Comparison of ENCODE assay signal across 8 mouse cellular contexts in genomic region chr17:32284262-32285137, GRCm38 (mm10). TPM values are rescaled to one million over a fixed set of nuclear protein-coding genes. Genes with fewer than 3 reads are reported as not detected.
DNase-seq lines count a peak whose midpoint lies in the region; ATAC-seq and TF ChIP-seq lines count a peak whose summit lies in the region.

Gene Brd4, minus strand, starts transcription at chr17:32284722.

- no peaks in the 10 kb centered on the region for H3K36me3 ChIP-seq in heart, embryonic 11.5 days (ENCODE audit: control insufficient read depth, insufficient read depth, low read length)
- no peaks in the 10 kb centered on the region for H3K36me3 ChIP-seq in kidney, embryonic 16.5 days (ENCODE audit: insufficient read depth, low read length)
- no peaks in the 10 kb centered on the region for H3K36me3 ChIP-seq in liver, adult 2 months (ENCODE audit: control insufficient read depth, insufficient read depth, low read length)
- no peaks in the 10 kb centered on the region for H3K36me3 ChIP-seq in myocyte (ENCODE audit: control insufficient read depth, insufficient read depth)
- no peaks in the 10 kb centered on the region for H3K36me3 ChIP-seq in splenic B cell, adult 2 months (ENCODE audit: control insufficient read depth, insufficient read depth, low read length, poor library complexity, severe bottlenecking)

- peak within 1 kb of the TSS; percentile 99 for H3K27ac ChIP-seq in heart, embryonic 11.5 days (ENCODE audit: low read depth, low read length)
- peak within 1 kb of the TSS; percentile 99 for H3K27ac ChIP-seq in kidney, embryonic 16.5 days (ENCODE audit: low read length)
- peak within 1 kb of the TSS; percentile 93 for H3K27ac ChIP-seq in liver, adult 2 months (replicated peaks; ENCODE audit: insufficient read depth, low read depth, low read length)

- WGBS in heart, embryonic 11.5 days (ENCODE audit: insufficient replicate concordance) = under 1% methylated on average over 82 of the region's 100 CpGs
- WGBS in kidney, embryonic 16.5 days = under 1% methylated on average over 93 of the region's 100 CpGs
- WGBS in liver, adult 2 months = under 1% methylated on average over 100 of the region's 100 CpGs

- H3ac ChIP-seq in myocyte (ENCODE audit: control insufficient read depth, insufficient read length) = peak within 1 kb of the TSS; percentile 91

- peak within 1 kb of the TSS; percentile 82 for H3K4me2 ChIP-seq in heart, embryonic 11.5 days
- H3K4me2 ChIP-seq in kidney, embryonic 16.5 days (replicated peaks; ENCODE audit: low read depth, low read length) = peak within 1 kb of the TSS; percentile 57
- H3K4me2 ChIP-seq in myocyte (ENCODE audit: low read depth) = peak within 1 kb of the TSS; percentile 81

- peak within 1 kb of the TSS; percentile 96 for H3K9ac ChIP-seq in heart, embryonic 11.5 days (ENCODE audit: low read depth, low read length)
- H3K9ac ChIP-seq in kidney, embryonic 16.5 days (replicated peaks; ENCODE audit: low read length) = peak within 1 kb of the TSS; percentile 99
- peak within 1 kb of the TSS; percentile 99 for H3K9ac ChIP-seq in liver, adult 2 months (ENCODE audit: low read depth, low read length)

- peaks cover 23% of the 10 kb centered on the region for H3K79me2 ChIP-seq in liver, adult 2 months (ENCODE audit: control insufficient read depth, insufficient read depth, low read length)
- H3K79me2 ChIP-seq in myocyte (ENCODE audit: control insufficient read depth, insufficient read depth) = peaks cover 61% of the 10 kb centered on the region

- peak; percentile 91 for ATAC-seq in erythroblast, adult 5-6 weeks (replicated peaks; ENCODE audit: low FRiP score, poor library complexity, severe bottlenecking)
- ATAC-seq in heart, embryonic 11.5 days (replicated peaks; ENCODE audit: insufficient number of reproducible peaks, low FRiP score, low TSS enrichment) = peak; percentile 88
- ATAC-seq in kidney, embryonic 16.5 days (ENCODE audit: low FRiP score, low TSS enrichment) = peak; percentile 95

- peak; percentile 94 to 96 for DNase-seq in B cell, adult 2 months
- peak; percentile 95 for DNase-seq in brain, adult 2 months (ENCODE audit: low read depth, low spot score)
- peak; percentile 63 for DNase-seq in liver, adult 2 months (ENCODE audit: extremely low read depth, low read depth, low spot score)
- DNase-seq in splenic B cell, adult 2 months (ENCODE audit: low read depth, low spot score) = peak; percentile 89

- TF ChIP-seq CTCF in liver, adult 2 months (IDR thresholded peaks at IDR 0.05; ENCODE audit: low read depth, low read length) = no peak

- H3K4me1 ChIP-seq in heart, embryonic 11.5 days (ENCODE audit: control insufficient read depth, insufficient read depth, low read length) = peaks cover 8% of the 10 kb centered on the region
- peaks cover 28% of the 10 kb centered on the region for H3K4me1 ChIP-seq in kidney, embryonic 16.5 days (ENCODE audit: insufficient read depth, low read length)
- peaks cover 15% of the 10 kb centered on the region for H3K4me1 ChIP-seq in liver, adult 2 months (ENCODE audit: control insufficient read depth, insufficient read depth, low read length)

- H3K27me3 ChIP-seq in heart, embryonic 11.5 days (ENCODE audit: control insufficient read depth, insufficient read depth, low read length) = no peaks in the 10 kb centered on the region
- no peaks in the 10 kb centered on the region for H3K27me3 ChIP-seq in kidney, embryonic 16.5 days (ENCODE audit: insufficient read depth, low read length)
- H3K27me3 ChIP-seq in liver, adult 2 months (ENCODE audit: control insufficient read depth, insufficient read depth, low read length) = no peaks in the 10 kb centered on the region
- H3K27me3 ChIP-seq in myocyte (ENCODE audit: control insufficient read depth, insufficient read depth, insufficient read length) = no peaks in the 10 kb centered on the region
- H3K27me3 ChIP-seq in splenic B cell, adult 2 months (ENCODE audit: control insufficient read depth, insufficient read depth, low read length, poor library complexity, severe bottlenecking) = no peaks in the 10 kb centered on the region

- peak within 1 kb of the TSS; percentile 88 for H3K4me3 ChIP-seq in heart, embryonic 11.5 days (ENCODE audit: low read depth, low read length)
- peak within 1 kb of the TSS; percentile 75 for H3K4me3 ChIP-seq in kidney, embryonic 16.5 days (ENCODE audit: low read length)
- peak within 1 kb of the TSS; percentile 92 for H3K4me3 ChIP-seq in liver, adult 2 months (ENCODE audit: insufficient read depth, low read depth, low read length)
- H3K4me3 ChIP-seq in myocyte = peak within 1 kb of the TSS; percentile 87

- H3K9me3 ChIP-seq in heart, embryonic 11.5 days (replicated peaks; ENCODE audit: control insufficient read depth, low read length) = no peaks in the 10 kb centered on the region
- no peaks in the 10 kb centered on the region for H3K9me3 ChIP-seq in kidney, embryonic 16.5 days (ENCODE audit: low read length)

- TF ChIP-seq POLR2A in liver, adult 2 months (IDR thresholded peaks at IDR 0.05; ENCODE audit: extremely low read depth, insufficient read depth, low read length) = peak; percentile 57
- TF ChIP-seq POLR2A in myocyte (IDR thresholded peaks at IDR 0.05; ENCODE audit: insufficient read length, low read depth) = peak; percentile 100

TF ChIP-seq in myocyte, 11 proteins besides CTCF, POLR2A, EP300 and RAD21:
- TF ChIP-seq MYOG (IDR thresholded peaks at IDR 0.05; ENCODE audit: control insufficient read depth in 1 of 3, insufficient read depth in 1 of 3, insufficient read length in 2 of 3, low read depth in 2 of 3) (peak in 2 of 3 experiments; percentile 27 to 33), TCF3 (IDR thresholded peaks at IDR 0.05; ENCODE audit: insufficient read length, low read depth) (no peak), MAX (IDR thresholded peaks at IDR 0.05; ENCODE audit: low read depth) (no peak), POLR2AphosphoS2 (IDR thresholded peaks at IDR 0.05; ENCODE audit: insufficient read length, low read depth) (peak; percentile 95), USF1 (IDR thresholded peaks at IDR 0.05; ENCODE audit: low read depth) (no peak), MYOD1 (IDR thresholded peaks at IDR 0.05; ENCODE audit: control insufficient read depth in 1 of 3, insufficient read length in 2 of 3, low read depth in 2 of 3) (peak in 1 of 3 experiments; percentile 15), CEBPB (IDR thresholded peaks at IDR 0.05; ENCODE audit: insufficient read depth, poor library complexity, severe bottlenecking) (peak; percentile 68), SRF (IDR thresholded peaks at IDR 0.05; ENCODE audit: control insufficient read depth, insufficient read length, low read depth) (no peak)

RNA-seq across cellular contexts. Expression of gene Brd4, which starts in this region (rescaled TPM):
- total RNA-seq in erythroblast, adult 5-6 weeks (2015; ENCODE audit: low replicate concordance) = 110 and 125 TPM in 2 replicates
- total RNA-seq in erythroblast, adult 5-6 weeks (2017; ENCODE audit: low replicate concordance) = 106 TPM in 2 replicates
- polyA plus RNA-seq in heart, embryonic 11.5 days (2014; fragmentation: Nextera tagmentation; extraction: Ambion mirVana) = 67.1 and 76.2 TPM in 2 replicates
- 84.5 and 99.3 TPM in 2 replicates for polyA plus RNA-seq in kidney, embryonic 16.5 days (2015; fragmentation: Nextera tagmentation; extraction: Ambion mirVana)
- 10.5 and 18.6 TPM in 2 replicates for total RNA-seq in liver, adult 2 months (2014; rRNA removed)
- 18.3 and 18.4 TPM in 2 replicates for polyA plus RNA-seq in liver, adult 2 months (2012; rRNA removed)
- 54.3 TPM for polyA plus RNA-seq in myocyte (2012; fragmentation: generic; extraction: Trizol)

Comparison
In these comparisons a context has a peak if more than half of its experiments do, and no peak if none do; other contexts are left out.
1. Peak in every context shown above with its lines: DNase-seq, ATAC-seq, H3K4me3 ChIP-seq and H3K27ac ChIP-seq.